Mouse (Mus musculus) neural tube, embryonic 11.5 days (tissue): ENCODE results near the gene Xbp1. TPM values are rescaled to one million over a fixed set of nuclear protein-coding genes. Genes with fewer than 3 reads are reported as not detected.

Experiments used
- ATAC-seq: fragments of 200-750 bp; cut with Nextera tagmentation; 2 replicates; pipeline ENCODE4 v1.8.0; 2017; ENCODE audit warnings: moderate number of reproducible peaks, mild to moderate bottlenecking, moderate TSS enrichment, moderate library complexity; ENCODE audit not compliant: insufficient read depth, low FRiP score, low TSS enrichment
- DNase-seq: peaks from one replicate; pipeline ENCODE4 v3.0.0-alpha.2; 2015; ENCODE audit warnings: low spot score
- H3K27ac ChIP-seq: fragments of 300-500 bp; sonication (generic); 2 replicates; pipeline ENCODE4 v1.5.1; 2014; ENCODE audit warnings: low read depth, mild to moderate bottlenecking, low read length
- H3K27me3 ChIP-seq: fragments of 300-500 bp; sonication (generic); 2 replicates; pipeline ENCODE4 v1.6.1; 2014; ENCODE audit warnings: mild to moderate bottlenecking, low read length, mixed read lengths; ENCODE audit not compliant: control insufficient read depth, insufficient read depth
- H3K36me3 ChIP-seq: fragments of 300-500 bp; sonication (generic); 2 replicates; pipeline ENCODE4 v1.6.1; 2014; ENCODE audit warnings: mild to moderate bottlenecking, low read length, moderate library complexity, mixed read lengths; ENCODE audit not compliant: control insufficient read depth, insufficient read depth
- H3K4me1 ChIP-seq: fragments of 300-500 bp; sonication (generic); 2 replicates; pipeline ENCODE4 v1.6.1; 2014; ENCODE audit warnings: low read length, mixed read lengths; ENCODE audit not compliant: control insufficient read depth, insufficient read depth
- H3K4me2 ChIP-seq: fragments of 300-500 bp; sonication (generic); 2 replicates; pipeline ENCODE4 v1.6.1; 2014; ENCODE audit warnings: low read depth, mild to moderate bottlenecking, moderate library complexity
- H3K4me3 ChIP-seq: fragments of 300-500 bp; sonication (generic); 2 replicates; pipeline ENCODE4 v1.5.1; 2014; ENCODE audit warnings: low read depth, low read length
- H3K9ac ChIP-seq: fragments of 300-500 bp; sonication (generic); 2 replicates; pipeline ENCODE4 v1.6.1; 2014; ENCODE audit warnings: mild to moderate bottlenecking, low read length
- H3K9me3 ChIP-seq: fragments of 300-500 bp; sonication (generic); 2 replicates; pipeline ENCODE4 v1.6.1; 2016; ENCODE audit warnings: low read length; ENCODE audit not compliant: control insufficient read depth
- WGBS: fragments of 180-500 bp; shearing (Covaris S2); extraction: QIAGEN DNeasy Blood & Tissue Kit; methylation state at CpG from one replicate; pipeline ENCODE4 v1.1.7; 2014; 5-methylcytosine and 5-hydroxymethylcytosine counted together
- polyA plus RNA-seq: library from polyadenylated mRNA; unstranded; fragments of >200 nt; fragmentation: Nextera tagmentation; extraction: Ambion mirVana; gene quantifications from 2 replicates; pipeline ENCODE4 v1.2.1, GENCODE M21; 2014

The Xbp1 gene
- polyA plus RNA-seq, 1 experiment from 2014 or later = 165 TPM

- Histone ChIP-seq H3K27me3 (no peaks in the 10 kb centered on the region), H3K4me1 (peaks cover 9% of the 10 kb centered on the region), H3K36me3 (peaks cover 12% of the 10 kb centered on the region), H3K27ac (no peak overlapping the region), H3K4me2 (no peak overlapping the region), H3K4me3 (no peak overlapping the region), H3K9me3 (no peaks in the 10 kb centered on the region), H3K9ac (no peak overlapping the region; the same call in 1 of the 2 replicates)
- WGBS = 89% methylated on average over 3 of the region's 3 CpGs
- DNase-seq = no peak
- no peak for ATAC-seq
These were observed 778 bp upstream of the Xbp1 start for GRCm38 (mm10) chr11:5519681-5520080.

DNA sequence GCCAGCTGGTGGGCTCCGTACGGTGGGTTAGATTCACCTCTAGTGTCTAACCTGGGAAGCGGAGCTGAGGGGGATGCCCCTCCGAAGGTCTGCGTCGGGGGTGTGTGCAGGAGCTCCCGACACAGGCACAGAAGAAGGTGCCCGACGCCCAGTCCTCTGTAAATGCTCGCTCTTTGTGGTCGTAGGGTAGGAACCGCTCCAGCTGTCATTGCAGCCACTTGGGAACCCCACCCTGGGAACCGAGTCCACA, 732 bp downstream of the Xbp1 start:
- peak overlapping the region; percentile 91 for H3K4me3 ChIP-seq
- H3K9me3 ChIP-seq = no peaks in the 10 kb centered on the region
- 2% methylated on average over 13 of the region's 13 CpGs for whole genome bisulfite sequencing
- peak overlapping the region; percentile 93 for H3K9ac ChIP-seq
- H3K27ac ChIP-seq = peak overlapping the region; percentile 79
- ATAC-seq = peak; percentile 39
- H3K4me1 ChIP-seq = peaks cover 9% of the 10 kb centered on the region
- peak overlapping the region; percentile 79 for H3K4me2 ChIP-seq
- DNase-seq = no peak
- no peaks in the 10 kb centered on the region for H3K27me3 ChIP-seq
- H3K36me3 ChIP-seq = peaks cover 15% of the 10 kb centered on the region

- DNase-seq (peak; percentile 56), ATAC-seq (peak; percentile 3; the same call in 1 of the 2 replicates)
- Histone ChIP-seq H3K36me3 (peaks cover 15% of the 10 kb centered on the region), H3K4me3 (peak overlapping the region; percentile 91), H3K27ac (peak overlapping the region; percentile 79), H3K4me1 (peaks cover 9% of the 10 kb centered on the region), H3K4me2 (peak overlapping the region; percentile 79), H3K9ac (peak overlapping the region; percentile 93), H3K27me3 (no peaks in the 10 kb centered on the region), H3K9me3 (no peaks in the 10 kb centered on the region)
- WGBS = 0% methylated on average over 34 of the region's 34 CpGs
These were observed 1.2 kb downstream of the Xbp1 start for GRCm38 (mm10) chr11:5521516-5522291.

DNA sequence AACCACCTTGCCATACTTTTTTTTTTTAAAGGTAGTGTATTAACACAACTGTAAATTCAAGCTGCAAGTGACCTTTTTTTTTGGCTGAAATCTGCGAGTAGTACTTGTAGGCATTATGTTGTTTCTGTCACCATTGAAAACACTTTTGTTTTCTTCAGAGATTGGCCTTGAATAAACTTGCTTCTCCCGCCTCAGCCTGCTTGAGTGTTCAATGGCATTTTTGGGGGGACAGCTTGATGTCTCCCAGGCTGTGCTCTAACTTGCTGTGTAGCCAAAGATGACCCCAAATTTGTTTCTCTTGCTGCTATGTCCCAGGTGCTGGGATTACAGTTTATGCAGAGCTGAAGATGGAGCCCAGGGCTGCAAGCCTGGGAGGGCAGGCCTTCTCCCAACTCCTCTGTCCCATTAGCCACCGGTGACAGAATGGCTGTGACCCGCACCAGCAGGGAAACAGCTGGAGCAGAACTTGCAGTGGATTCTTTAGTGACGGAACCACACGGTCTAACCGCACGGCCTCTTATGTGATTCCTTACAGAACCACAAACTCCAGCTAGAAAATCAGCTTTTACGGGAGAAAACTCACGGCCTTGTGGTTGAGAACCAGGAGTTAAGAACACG, 2.4 kb downstream of the Xbp1 start:
- WGBS = 91% methylated on average over 11 of the region's 11 CpGs
- no peak for ATAC-seq
- Histone ChIP-seq H3K4me3 (no peak overlapping the region), H3K4me1 (peaks cover 9% of the 10 kb centered on the region), H3K27me3 (no peaks in the 10 kb centered on the region), H3K4me2 (peak overlapping the region; percentile 79; the same call in 1 of the 2 replicates), H3K9me3 (no peaks in the 10 kb centered on the region), H3K9ac (no peak overlapping the region), H3K27ac (no peak overlapping the region), H3K36me3 (peaks cover 15% of the 10 kb centered on the region)
- no peak for DNase-seq

GRCm38 (mm10) chr11:5525418-5525817, 5.0 kb downstream of the Xbp1 start:
- Histone ChIP-seq H3K27ac (no peak overlapping the region), H3K9me3 (no peaks in the 10 kb centered on the region), H3K27me3 (no peaks in the 10 kb centered on the region), H3K9ac (no peak overlapping the region), H3K4me3 (no peak overlapping the region), H3K4me2 (no peak overlapping the region), H3K4me1 (peaks cover 9% of the 10 kb centered on the region), H3K36me3 (peaks cover 17% of the 10 kb centered on the region)
- no peak for ATAC-seq
- 92% methylated on average over 4 of the region's 4 CpGs for WGBS
- DNase-seq = no peak

GRCm38 (mm10) chr11:5526573-5527439, 6.3 kb downstream of the Xbp1 start:
- H3K9me3 ChIP-seq = no peaks in the 10 kb centered on the region
- WGBS = 90% methylated on average over 7 of the region's 7 CpGs
- peaks cover 25% of the 10 kb centered on the region for H3K36me3 ChIP-seq
- H3K27me3 ChIP-seq = no peaks in the 10 kb centered on the region
- no peak for ATAC-seq
- no peak overlapping the region for H3K4me3 ChIP-seq
- no peak overlapping the region for H3K27ac ChIP-seq
- peaks cover 7% of the 10 kb centered on the region for H3K4me1 ChIP-seq
- H3K9ac ChIP-seq = no peak overlapping the region
- no peak for DNase-seq
- H3K4me2 ChIP-seq = no peak overlapping the region

DNA sequence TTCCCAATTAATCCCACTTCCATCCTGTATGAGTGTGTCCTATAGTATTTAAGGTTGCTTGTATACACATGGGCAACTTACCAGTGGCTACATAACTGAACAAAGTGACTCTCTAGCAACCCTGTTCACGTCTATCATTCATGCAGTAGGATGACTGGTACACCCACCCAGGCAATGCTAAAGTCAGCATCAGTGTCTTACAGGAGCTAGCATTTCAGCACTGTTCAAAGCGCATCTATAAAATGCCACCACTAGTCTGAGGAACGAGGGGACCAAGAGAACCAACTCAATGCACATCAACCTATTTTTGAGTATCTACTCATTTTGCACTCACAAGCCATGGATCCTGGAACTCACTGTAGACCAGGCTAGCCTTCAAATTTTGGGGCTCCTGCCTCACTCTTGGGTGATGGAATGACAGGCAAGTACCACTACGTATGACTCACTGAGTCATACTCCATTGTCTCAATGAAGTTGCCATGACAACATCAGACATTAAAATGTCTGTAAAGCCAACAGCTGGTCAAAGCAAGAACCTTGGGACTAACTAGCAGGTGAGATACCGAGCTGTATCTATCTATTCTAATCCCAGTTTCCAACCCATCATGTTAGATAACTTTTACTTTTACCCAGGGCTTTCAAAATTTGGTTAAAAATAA, 7.5 kb downstream of the Xbp1 start:
- H3K4me3 ChIP-seq = no peak overlapping the region
- H3K36me3 ChIP-seq = peaks cover 23% of the 10 kb centered on the region
- H3K9me3 ChIP-seq = no peaks in the 10 kb centered on the region
- no peak for DNase-seq
- H3K9ac ChIP-seq = no peak overlapping the region
- 85% methylated on average over 5 of the region's 5 CpGs for WGBS
- H3K4me1 ChIP-seq = no peaks in the 10 kb centered on the region
- no peak overlapping the region for H3K27ac ChIP-seq
- no peaks in the 10 kb centered on the region for H3K27me3 ChIP-seq
- H3K4me2 ChIP-seq = no peak overlapping the region
- no peak for ATAC-seq

GRCm38 (mm10) chr11:5528841-5529240, 8.4 kb downstream of the Xbp1 start:
- no peak overlapping the region for H3K4me2 ChIP-seq
- no peaks in the 10 kb centered on the region for H3K27me3 ChIP-seq
- no peak overlapping the region for H3K9ac ChIP-seq
- H3K36me3 ChIP-seq = peaks cover 20% of the 10 kb centered on the region
- no peak overlapping the region for H3K27ac ChIP-seq
- no peak overlapping the region for H3K4me3 ChIP-seq
- H3K9me3 ChIP-seq = no peaks in the 10 kb centered on the region
- no peak for ATAC-seq
- WGBS = 83% methylated on average over 5 of the region's 5 CpGs
- no peaks in the 10 kb centered on the region for H3K4me1 ChIP-seq
- DNase-seq = no peak
